Mouse (Mus musculus) adipocyte (in vitro differentiated cells): ENCODE data around the gene Olfr552.
"Not testable (repeated sequence)": the region's sequence is repeated elsewhere in the genome, so short reads cannot be mapped to it uniquely, and the experiment has no call there.

Experiments used
- DNase-seq: peaks from one replicate; pipeline ENCODE4 v3.0.0-alpha.2; 2016; ENCODE audit warnings: low spot score

Olfr552 gene

GRCm38 (mm10) chr7:102597378-102598031 lies at the start of gene Olfr552:
Olfr552 (plus strand) TSS chr7:102597770.
- DNase-seq, result no peak

DNA sequence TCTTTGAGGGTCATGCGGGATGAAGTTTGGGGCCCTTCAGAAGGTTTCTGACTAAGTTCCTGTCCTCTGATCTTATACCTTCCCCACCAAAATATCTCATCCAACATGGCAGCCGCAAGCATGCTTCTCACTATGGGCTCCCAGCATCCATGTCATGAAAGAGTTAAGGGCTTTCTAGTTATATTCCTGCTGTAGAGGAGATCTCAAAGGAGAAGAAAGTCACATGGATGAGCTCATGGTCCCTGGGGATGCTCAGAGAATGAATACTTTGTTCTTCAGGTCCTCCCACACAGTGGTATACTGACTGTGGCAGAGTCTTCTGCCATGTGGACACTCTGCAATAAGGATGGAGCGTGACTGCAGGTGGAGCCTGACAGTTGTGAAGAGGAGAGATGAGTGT lies 48.0 kb upstream of the Olfr552 start, which contains the start of gene Olfr549:
Gene Olfr549, plus strand, starts transcription at position 301 of the 400 bp plus-strand sequence.
- no peak for DNase-seq

DNA sequence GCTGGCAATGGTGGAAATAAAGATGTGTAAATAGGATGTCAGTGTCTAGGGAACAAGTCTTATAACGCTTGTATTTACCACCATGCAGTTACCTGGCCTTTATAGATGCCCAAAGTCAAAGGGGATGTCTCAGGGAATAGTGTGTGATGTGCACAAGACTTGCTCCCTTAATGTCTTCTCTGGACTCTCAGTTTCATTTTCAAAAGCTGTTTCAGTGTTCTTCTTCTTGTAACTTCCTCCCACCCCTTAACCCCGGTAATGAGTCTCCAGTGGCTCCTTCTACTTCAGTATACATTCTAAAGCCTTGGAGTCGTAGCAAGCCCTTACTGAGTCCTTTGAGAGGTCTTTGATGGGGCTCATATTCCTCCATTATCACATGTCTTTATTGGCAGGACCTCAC lies 44.3 kb upstream of the Olfr552 start:
- no peak for DNase-seq

DNA sequence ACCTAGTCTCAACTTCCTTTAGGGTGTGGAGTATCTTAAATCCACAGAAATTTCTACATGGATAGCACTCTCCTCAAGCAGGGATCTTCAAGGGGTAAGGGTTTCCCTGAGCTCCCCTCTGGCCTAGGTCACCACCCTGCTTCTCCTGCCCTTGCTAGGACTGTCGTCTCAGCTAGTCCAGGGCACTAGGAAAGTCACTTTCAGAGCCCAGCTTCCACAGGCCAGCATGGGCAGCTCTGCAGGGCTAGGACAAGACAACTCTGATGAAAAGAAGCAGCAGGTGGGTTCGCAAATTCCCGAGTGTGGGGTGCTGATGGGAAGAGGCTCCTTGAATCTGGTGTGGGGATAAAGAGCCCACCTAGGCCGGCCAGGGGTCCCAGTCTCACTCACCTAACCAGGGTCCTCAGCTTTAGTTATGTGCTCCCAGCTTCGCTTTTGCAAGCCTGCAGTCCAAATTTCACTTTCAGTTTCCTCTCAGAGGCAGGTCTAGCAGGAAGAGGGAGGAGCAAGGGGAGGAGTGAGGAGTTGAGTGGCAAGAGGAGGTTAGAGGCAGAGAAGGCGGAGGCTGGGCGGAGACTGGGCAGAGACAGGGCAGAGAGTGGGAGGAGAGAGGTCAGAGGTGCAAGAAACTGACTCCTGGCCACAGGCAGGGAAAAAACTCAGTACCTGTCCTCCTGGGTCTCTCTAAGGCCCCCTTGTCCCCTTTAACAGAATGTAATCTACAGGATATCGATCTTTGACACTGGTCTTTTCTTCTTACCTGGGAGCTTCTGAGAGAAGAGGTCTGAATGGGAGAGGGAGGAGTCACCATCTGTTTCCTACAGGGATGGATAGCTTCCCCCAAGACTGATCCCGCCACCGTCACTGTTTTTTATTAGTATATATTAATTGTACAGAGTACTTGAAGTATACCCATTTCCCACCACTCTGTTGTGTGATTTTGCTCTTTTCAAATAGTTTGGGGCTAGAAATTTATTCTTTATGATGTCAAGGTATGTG lies 32.3 kb upstream of the Olfr552 start, which contains the start of gene Trim21:
Gene Trim21, minus strand, starts transcription at position 488 of the 999 bp plus-strand sequence.
- peak; percentile 92 for DNase-seq

DNA sequence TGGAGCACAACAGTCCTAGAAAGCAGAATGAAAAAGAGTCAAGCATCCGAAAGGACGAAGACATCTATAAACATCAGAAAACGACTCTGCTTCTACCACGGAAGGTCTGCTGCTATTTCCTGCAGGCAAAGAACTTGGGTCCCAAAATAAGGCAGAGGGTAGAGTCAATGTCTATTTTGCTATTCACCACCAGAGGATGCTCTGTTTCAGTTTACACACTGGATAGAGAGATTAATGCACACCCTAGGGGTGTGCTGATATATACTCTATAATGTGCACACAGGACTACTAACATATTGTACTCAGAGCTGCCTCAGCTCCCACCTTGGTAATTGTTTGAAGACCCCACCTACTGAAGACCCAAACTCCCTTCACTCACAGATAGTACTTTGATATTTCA lies 31.4 kb upstream of the Olfr552 start:
- no peak for DNase-seq

- DNase-seq, result no peak
Observed at GRCm38 (mm10) chr7:102571142-102571541, 26.4 kb upstream of the Olfr552 start, which contains the start of gene Olfr550. Olfr550 (plus strand) TSS chr7:102571442.

- no peak for DNase-seq
Observed at GRCm38 (mm10) chr7:102573174-102573830, 24.3 kb upstream of the Olfr552 start.

GRCm38 (mm10) chr7:102575998-102576397 lies 21.6 kb upstream of the Olfr552 start:
- no peak for DNase-seq

DNA sequence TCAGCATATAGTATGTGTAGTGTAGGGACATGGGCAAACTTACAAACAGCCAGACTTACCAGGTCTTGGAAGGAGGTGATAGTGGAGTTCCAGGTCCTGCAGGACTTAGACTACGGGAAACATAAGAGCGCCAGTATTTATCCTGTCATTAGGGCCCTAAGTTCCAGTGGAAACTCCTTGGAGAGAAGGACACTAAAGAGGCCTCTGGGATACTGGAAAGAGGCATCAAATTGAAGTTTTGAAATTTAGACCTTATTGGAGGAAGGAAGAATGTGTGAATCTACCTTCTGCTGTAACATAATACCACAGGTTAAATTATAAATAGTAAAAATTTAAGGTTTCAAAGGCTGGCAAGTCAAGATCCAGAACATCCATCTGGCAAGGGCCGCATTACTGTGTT lies 5.8 kb upstream of the Olfr552 start, which contains the start of gene Olfr551:
Gene Olfr551, minus strand, starts transcription at position 101 of the 400 bp plus-strand sequence.
- DNase-seq, result no peak

GRCm38 (mm10) chr7:102618118-102618517 lies 20.5 kb downstream of the Olfr552 start, which contains the start of gene Olfr553:
Olfr553 (minus strand) TSS chr7:102618218.
- no peak for DNase-seq

- no peak for DNase-seq
Observed at GRCm38 (mm10) chr7:102619608-102620007, 22.0 kb downstream of the Olfr552 start.

DNA sequence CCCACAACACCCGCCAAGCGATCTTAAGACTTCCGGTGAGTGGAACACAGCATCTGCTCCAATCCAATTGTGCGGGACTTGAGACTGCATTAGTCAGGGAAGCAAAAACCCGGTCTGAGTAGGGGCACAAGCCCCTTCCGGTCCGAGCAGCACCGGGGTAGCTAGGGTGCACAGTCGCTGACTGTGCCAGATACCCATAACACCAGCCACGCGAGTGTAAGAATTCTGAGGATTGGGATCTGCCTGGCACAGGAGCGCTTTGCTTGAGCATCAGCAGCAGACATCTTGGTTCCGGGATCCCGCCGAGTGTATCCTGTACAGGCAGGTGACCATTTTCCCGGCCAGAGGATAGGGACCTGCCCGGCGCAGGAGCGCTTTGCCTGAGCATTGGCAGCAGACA lies 22.8 kb downstream of the Olfr552 start:
- DNase-seq, result not testable (repeated sequence)

- peak; percentile 45 for DNase-seq
Observed at GRCm38 (mm10) chr7:102636665-102637064, 39.1 kb downstream of the Olfr552 start.

GRCm38 (mm10) chr7:102638132-102638531 lies 40.6 kb downstream of the Olfr552 start, which contains the start of gene Olfr554:
Olfr554 (plus strand) TSS chr7:102638432.
- DNase-seq, result no peak

DNA sequence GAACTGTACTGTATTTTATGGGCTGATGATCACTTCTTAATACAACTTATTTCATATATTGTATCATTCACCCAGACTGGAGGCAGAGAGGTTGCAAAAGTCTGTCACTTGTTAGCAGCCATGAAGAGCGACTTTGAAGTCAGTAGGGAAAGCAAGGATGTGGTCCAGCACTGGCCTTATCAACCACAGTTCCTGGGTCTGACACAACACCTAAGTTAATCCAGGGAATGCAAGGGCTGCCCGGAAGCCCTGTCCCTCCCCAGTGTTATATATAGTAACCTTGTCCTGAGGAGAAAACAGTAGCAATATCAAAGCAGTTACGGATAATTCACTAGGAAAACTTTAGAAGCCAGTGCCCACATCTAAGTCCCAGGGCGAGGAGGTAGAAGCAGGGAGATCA lies 47.4 kb downstream of the Olfr552 start:
- not testable (repeated sequence) for DNase-seq
